Mouse (Mus musculus) thymus, postnatal 0 days (tissue): ENCODE measurements at regions not wholly inside any gene's neighbourhood (a gene's known extent, or its start where the extent isn't known, plus 50 kb on each side); places are given as distances from the start of the nearest gene placed in this dataset.

ENCODE experiments used
- DNase-seq: peaks from one replicate; pipeline ENCODE4 v3.0.0-alpha.2; 2015; ENCODE audit warnings: low spot score

DNA sequence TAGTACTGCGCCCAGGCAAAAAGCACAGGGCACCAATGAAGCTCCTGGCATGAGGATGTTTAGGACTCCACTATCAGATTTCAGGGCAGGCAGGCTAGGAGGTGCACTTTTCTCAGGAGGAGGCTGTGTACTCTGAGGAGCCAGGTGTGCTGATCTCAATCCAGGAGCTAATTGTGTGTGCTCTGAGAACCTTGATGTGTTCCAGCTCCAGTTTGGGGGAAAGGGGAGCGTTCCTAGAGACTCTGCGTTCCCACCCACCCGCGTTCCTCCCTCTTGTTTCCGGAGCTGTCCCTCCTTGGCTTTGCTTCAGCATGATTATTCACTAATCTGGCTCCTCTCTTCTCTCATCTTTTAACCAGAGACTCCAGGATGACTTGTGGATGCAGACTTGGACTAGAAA is 195.2 kb downstream of the Icos start:
- no peak for DNase-seq

DNA sequence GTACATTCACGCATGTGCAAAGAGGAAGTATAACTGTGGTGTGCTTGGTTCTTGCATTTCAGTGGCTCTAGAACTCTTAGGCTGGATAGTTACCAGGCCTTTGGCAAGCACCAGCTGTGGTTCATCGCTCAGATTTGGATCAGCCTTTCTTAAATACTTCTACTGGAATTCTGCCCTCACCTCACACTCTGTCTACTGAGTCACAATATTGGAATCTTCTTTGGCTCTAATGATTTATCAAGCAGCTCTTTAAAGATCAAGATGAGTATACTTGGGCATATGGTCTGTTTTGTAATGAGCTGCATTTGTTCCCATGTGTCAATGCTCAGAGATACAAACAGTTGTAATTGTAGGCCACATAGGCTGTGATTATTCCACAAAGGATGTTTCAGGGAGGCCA is 197.5 kb downstream of the Icos start:
- no peak for DNase-seq

DNA sequence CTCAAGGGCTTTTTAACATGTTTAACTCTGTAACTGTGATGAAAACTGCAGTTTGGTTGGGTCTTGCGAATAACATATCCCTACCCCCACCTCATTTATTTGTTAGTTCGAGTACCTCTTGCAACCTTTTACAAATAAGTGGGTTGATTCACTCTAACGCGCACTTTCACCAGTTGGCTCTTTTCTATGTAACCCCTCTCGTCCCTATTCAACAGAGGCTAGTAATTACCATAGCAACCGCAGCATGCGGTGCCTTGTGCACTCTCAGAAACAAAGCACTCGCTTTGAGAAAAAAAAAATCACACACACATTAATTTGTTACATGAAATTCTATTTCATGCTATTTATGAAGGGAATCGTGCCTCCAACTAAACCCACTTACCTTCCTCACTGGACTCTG is 201.7 kb downstream of the Icos start:
- no peak for DNase-seq

DNA sequence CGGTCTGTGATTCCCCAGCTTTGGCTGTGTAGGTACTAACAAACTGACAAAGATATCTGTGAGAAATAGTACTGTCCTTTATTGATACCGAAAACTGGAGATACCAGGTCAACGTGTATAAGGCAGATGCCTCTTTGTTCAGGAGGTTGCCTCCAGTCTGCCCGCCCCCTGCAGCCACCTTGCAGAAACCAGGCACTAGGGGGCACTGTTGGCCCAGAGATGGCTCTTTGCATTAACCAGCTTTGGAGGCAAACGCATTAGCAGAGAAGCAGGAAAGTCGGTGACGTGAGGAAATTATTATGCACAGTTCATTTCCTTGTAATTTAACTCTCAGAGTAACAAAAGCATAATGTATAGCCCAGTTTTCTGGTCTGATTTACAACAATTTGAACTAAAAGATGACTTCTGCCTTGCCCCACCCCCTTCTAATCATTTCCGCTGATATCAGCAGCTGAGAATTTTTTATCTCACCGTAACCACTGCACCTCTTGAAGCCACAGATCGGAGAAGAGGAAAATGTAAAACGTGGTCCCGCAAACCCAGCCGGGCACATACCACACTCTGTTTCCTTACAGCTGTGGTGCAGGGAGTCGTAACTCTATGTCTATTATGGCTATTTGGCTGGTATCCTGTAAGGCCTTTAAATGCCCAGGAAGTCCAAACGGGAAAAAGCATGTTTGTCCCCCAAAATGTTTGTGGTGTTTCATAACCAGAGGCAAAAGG is 203.5 kb downstream of the Icos start:
- peak; percentile 75 for DNase-seq

DNA sequence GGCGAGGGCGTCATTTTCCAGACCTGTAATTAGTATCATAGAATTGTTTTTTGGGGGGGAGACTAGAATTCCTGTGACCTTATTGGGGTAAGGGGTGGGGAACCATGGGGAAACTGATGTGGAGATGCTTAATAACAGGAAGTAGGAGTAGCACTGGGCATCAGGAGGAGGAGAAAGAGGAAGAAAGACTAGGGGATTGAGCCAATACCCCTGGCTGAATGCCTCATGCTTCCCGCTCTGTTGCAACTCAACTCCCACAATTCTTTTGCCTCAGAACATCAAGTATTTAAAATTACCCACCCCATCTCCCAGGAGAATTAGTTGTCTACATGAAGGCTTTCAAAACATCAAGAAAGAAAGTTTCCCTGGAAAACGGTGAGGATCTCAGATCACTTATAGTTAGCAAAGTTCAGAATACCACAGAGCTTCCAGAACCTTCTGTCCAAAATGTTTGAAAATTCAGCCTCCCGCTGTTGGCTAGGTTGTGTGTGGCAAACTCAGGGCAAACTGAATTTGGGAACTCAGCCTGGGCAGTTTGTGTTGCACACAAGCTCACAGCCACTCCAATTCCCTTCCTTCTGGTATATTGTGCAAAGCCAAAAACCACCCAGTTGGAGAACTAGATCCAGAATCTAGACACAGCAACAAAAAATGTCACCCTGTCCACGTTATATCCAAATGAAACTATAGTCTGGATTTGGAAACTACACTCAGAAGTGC is 209.8 kb downstream of the Icos start:
- DNase-seq = no peak

DNA sequence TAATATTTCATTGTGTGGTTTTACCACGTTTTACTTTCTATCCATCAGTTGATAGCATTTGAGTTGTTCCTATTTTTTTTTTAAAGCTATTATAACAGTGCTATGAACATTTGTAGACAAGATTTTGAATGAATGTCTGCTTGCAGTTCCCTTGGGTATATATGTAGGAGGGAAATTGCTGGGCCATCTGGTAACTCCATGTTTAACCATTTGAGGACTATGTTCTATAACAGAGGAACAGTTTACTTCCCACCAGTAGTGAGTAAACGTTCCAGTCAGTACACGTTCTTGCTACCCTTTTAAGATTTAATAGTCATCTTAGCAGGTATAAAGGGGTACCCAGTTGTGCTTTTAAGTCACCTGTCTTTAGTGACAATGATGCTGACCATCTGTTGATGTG is 213.2 kb downstream of the Icos start:
- no peak for DNase-seq

DNA sequence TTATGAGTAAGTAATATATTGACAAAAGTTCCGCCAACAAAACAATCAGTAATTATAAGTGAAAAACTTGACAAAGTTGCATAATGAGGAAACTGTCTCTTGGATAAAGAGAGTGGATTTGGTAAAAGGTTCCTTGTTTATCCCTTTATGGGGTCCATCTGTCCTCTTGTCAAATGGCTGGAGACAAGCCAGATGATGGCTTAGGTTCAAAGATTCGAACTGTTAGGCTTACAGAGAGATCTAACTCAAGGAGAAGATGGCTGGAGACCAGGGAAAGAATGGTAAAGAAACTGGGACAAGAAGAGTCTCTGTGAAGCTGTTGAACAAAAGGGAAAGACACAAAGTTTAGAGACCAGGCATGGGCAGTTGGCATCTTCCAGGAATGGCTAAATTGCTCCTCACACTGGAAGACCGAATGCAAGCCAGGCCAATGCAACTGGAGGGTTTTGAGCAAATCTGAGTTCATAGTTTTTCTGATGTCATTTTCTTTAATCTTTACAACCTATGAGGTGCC is 220.9 kb downstream of the Icos start:
- DNase-seq = no peak

DNA sequence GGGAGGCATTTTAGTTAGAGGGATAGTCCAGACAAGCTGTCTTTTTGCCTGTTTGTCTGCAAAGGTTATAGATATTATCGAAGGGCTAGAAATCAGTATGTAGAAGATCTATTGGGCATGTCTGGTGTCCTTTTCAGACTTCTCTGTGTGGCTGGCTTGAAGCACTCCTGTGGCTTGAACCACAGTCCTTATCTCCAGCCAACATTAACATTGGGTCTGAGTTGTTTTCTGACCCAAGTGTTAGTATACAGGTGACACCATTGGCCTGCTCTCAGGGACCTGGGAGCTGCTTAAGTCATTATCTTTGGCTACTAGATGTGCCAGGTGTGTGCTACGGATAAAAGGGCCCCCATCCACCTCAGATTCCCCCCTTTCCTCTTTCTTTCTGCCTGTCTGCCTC is 223.3 kb downstream of the Icos start:
- no peak for DNase-seq

DNA sequence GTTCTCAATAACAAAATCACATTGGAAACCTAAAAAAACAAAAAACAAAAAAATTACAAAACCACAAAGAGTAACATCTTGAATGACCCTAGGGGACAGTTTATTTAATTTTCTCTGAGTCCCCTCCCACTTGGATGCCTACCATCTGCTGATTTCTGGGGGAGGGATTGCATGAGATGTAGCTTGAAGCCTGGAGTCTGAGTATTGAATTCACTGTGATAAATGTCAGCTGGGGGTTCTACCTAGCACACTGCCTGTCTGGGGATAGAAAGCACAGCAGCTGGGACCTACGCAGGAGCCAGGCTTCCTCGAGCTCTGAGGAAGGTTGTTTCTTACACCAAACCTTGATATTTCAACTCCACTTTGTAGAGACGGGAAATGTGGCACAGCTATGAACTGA is 224.4 kb downstream of the Icos start:
- DNase-seq = no peak

DNA sequence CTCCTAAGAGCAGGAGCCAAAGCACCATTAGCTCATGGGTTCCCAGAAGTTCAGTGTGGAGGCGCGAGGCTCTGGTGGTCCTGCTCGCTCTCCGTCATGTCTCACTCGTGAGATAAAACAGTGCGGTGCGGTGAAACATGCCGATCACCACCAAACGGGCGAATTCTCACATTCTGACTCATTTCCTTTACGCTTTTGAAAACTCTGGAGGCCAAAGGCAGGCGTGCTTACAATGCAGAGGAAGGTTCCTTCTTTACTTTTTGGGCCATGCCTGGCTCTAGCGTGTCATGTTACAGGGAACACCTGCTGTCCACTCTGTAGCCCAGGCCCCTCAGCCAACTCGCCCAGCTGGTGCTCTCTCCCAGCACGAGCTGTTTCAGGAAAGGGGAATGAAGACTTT is 225.4 kb downstream of the Icos start:
- DNase-seq = no peak

DNA sequence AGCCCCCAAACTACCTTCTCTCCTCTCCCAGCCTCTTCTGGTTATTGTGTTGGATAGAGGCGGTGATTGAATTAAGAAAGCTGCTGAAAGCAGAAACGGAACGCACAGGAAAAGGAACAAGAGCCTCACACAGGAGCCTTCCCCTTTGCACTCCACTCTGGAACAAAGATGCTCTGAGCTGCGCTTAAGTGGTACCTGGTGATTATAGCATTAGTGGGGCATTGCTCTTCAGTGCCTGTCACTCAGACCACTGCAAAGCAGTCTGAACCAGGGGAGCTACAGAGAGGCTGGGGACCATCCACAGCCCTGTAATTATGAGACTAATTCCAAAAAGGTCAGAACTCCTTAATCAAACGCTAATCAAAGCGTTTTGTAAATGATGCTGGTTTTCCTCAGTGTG is 225.9 kb downstream of the Icos start:
- no peak for DNase-seq

DNA sequence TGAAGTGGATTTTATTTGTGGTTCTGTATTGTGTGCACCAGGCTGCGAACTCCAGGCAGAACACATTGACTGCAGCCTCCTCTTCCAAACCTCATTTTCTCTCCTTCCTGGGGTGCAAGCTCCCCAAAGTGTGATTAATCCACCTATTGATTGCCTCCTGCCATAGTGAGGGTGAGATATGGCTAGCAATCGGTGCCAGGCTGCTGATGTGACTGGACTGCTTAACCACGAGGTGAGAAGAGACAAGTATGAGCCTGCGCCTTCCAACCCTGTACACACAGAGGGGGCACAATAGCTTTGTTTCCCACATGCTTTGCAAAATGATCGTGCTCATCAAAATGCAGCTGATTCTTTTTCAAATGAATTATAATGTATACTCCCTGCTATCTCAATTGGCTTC is 227.4 kb downstream of the Icos start:
- DNase-seq = no peak

DNA sequence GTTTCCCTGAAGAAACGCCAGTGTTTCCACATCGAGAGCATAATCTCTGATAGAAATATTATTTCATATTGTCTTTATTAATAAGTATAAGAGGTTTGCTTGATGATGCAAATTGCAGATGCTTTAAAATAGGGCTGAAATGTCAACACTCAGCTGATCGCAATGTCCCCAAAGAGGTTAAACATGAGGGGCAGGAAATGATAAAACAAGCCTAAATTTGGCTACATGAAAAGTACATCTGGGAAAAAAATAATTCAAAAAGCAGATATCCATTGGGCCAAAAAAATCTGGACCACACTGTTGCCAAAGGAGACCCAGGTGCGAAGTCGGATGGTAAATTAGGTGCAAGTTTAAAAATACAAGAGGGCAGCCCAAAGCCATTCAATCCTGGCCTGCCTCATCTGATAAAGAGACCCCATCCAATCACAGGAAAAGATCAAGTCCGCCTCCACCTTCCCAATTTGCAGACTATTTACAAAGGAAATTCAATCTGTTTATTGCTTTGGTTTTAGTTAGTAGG is 229.2 kb downstream of the Icos start:
- DNase-seq = no peak

DNA sequence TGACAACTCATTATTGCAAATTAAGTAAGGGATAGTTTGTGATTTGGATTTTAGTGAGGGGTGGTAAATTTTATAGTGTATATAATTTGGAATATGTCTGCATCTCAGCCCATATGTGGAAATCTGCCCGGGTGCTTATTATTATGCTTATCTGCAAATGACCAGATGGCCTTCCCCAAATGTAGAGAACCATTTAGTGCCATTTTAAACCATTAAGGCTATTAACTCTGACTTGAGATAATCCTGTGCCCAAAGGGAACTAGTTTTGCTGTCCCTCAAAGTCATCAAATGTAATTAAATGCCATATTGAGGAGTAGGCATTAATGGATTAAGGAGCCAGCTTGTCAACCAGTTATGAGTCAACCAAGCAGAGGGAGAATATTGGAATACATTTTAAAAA is 230.7 kb downstream of the Icos start:
- no peak for DNase-seq

DNA sequence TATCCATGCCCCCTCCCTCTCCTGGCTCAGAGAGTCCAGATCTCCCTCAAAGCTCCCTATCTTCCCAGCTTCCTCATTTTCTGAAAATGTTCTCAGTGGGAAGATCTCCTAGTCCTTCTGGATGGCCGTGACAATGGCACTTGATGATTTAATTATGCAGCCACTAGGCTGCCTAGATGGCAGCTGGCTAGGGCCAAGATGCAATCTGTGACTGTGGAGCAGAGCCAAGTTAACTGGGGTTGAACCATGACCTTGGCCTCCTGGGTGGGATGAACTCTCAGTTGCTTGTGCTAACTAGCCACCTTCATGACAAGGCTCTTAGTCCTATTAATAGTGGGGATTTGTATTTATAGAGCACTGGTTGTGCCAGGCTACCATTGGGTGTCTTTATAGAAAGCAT is 243.4 kb downstream of the Icos start:
- DNase-seq = no peak

DNA sequence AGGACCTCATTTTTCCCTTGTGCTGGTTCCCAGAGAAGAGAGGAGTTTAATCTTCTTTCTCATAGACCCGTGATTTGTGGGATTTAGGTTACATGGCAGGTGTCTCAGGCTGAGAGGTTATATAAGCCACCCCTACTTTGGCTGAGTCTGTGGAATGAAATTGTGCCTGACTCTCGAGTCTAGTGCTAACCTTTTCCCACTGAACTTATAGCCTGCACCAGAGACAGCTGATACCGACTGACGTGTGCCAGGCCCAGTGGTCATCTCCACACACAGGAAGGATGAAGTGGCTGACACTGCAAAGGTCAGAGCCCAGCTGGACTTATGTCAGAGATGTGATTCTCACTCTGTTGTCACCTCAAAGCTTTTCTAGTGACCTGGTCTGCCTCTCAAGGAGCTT is 251.2 kb downstream of the Icos start:
- DNase-seq = no peak

DNA sequence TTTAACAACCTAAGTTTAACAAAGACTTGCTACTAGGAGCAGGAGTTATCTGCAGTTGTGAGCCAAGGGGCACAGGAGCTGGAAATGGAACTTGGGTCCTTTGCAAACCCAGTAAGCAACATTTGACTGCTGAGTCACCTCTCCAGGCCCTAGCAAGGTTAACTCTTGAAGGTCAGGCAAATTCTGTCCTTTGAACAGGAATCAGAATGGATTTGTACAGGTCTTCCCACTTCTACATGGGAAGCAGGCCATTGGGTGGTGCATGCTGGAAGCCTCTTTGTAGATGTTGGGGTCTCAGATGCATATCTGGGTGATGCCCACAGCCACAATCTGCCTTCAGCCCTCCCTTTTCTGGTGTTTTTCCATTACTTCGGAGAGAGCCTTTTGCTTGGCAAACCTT is 255.3 kb downstream of the Icos start:
- no peak for DNase-seq

DNA sequence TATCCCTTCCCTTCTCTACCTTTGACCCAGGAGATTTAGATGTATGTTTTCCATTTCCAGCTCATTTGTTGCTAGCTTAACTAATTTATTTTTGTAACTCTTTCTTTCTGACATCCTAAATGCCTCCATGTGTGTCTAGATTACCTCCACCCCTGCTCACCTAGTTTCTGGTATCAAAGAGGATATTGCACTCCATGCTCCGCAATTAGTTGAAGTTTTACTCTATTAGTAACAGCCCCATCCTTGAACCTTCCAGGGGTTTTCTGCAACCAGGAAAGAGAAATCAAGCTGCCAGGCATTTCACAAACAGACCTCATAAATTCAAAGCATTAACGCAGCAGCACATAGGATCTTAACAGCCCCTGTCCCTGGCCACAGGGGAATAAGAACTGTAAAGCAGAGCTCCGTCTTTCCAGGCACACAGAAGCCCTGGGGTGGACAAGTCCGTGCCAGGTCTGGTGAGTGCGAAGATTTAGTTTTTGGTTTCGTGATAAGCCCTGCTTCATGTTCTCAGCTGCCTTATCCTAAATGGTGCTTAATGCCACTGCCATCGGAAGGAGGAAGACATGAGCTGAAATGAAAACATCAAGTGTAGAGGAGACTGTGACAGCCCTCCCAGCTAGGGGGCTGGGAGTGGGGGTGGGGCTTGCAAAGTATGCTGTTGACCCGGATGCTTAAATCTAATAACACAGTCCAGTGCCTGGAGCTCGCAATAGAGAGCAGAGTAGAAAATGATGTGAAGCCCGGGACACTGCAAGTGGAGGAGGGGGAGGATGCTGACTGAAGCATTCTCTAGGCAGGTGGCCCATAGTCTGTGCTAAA is 256.0 kb downstream of the Icos start:
- no peak for DNase-seq

DNA sequence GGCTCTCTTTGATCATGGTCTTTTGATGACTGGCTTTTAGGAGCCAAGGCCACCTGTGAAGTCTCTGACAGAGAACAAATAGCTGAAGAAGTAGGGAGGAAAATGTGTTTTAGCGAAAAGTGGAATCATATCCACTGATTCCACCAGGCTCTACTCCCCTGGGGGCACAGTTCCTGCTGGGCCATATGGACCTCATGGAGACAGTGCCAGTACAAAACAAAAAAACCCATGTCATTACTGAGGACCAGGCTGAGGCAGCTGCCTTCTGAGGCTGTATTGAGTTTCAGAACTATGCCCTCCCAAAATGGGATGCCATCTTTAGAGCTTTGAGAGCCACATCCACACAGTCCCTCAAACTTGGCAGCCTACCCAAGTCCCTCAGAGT is 256.6 kb downstream of the Icos start:
- no peak for DNase-seq

DNA sequence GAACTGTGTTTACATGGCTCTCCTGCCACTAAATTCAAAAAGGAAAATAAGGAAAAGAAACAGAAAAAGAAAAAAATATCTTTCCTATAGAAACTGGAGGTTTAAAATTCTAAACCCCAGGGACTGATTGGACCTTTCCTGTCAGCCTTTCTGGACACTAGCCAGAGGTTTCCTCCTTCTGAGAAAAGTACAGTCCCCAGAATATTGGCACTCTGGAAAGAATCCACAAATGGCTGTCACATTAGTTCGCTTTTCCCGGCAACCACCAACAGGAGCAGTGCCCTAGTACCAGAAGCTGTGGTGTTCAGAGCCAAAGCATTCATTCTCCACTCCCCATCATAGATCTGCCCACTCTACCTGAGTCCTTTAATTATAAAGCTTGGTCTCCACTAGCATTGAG is 258.8 kb downstream of the Icos start:
- DNase-seq = no peak

DNA sequence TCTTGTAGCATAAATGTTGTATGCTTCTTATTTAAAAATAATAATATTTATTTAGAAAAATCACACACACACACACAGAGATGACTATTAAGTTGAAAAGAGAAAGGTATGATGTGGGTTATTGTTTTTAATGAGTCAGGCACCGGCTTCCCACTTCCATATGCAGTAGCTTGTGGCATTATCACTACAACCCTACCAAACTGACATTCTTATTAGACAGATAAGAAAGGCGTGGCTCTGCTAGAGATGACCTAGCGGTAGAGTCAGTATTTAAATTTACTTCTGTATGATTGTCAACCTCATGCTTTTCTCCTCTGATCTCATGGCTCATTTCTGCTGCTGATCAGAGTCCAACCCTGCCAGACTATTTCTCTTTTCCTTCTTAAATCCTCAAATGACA is 260.9 kb downstream of the Icos start:
- no peak for DNase-seq

DNA sequence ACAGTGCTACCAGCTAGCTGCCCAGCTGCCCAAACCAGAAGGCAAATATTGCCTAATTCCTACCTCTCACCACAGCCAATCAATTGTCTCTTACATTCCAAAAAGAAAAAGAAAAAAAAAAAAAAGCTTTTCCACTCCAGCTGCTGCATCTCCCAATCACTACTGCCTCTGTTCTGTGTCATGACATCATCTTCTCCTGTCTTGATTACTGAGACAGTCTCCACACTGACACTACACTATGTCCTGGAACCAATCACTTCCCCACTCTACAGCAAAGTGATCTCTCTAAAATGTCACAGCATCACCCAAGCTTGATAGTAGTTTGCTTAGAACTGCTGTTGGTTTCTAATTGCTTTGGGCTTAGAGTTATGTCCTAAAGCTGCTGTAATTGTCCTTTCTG is 279.8 kb downstream of the Icos start:
- DNase-seq = no peak
